Mouse (Mus musculus) A20 (cell line): ENCODE measurements at regions not wholly inside any gene's neighbourhood (a gene's known extent, or its start where the extent isn't known, plus 50 kb on each side); places are given as distances from the start of the nearest gene placed in this dataset.
A peak's percentile ranks its signal among the peaks of the same experiment; 100 is the strongest.

ENCODE experiments used
- DNase-seq: peaks from one replicate; pipeline ENCODE4 v3.0.0-alpha.2; 2011; ENCODE audit warnings: low read depth, low spot score

GRCm38 (mm10) chr15:43364496-43364895, 3230.3 kb downstream of the 9330182O14Rik start:
- peak; percentile 64 for DNase-seq

- DNase-seq = no peak
These were observed 3238.9 kb downstream of the 9330182O14Rik start for GRCm38 (mm10) chr15:43373072-43373471.

GRCm38 (mm10) chr15:43382405-43382804, 3248.2 kb downstream of the 9330182O14Rik start:
- DNase-seq = no peak

GRCm38 (mm10) chr15:43399821-43400220, 3265.7 kb downstream of the 9330182O14Rik start:
- no peak for DNase-seq

- no peak for DNase-seq
These were observed 3269.4 kb downstream of the 9330182O14Rik start for GRCm38 (mm10) chr15:43403585-43403984.
